Mouse (Mus musculus) naive thymus-derived CD4-positive, alpha-beta T cell, adult 2 months (primary cell): ENCODE results near the gene Myt1l.

Experiments used
- DNase-seq: peaks from one replicate; pipeline ENCODE4 v3.0.0-alpha.2; 2011; ENCODE audit warnings: low read depth

Myt1l gene

GRCm38 (mm10) chr12:29816761-29817160 is 288.6 kb downstream of the Myt1l start:
- no peak for DNase-seq

DNA sequence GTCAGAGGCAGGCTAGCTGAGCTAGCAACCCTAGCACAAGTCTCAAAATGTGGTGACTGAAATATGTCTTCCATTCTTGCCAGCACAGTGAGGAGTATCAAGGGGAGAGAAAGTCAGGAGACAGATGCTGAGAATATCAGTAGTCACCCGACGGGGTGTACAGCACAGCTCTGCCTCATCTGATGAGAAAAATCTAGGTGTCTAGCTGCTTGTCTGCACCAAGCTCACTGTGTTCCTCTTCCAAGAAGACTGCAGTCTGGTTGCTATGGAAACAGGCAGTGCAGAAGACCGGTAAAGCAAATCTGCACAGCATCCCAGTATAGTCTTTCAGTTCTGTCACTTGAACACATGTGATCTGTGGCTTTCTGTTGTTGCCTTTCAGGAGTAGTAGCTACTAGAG is 294.0 kb downstream of the Myt1l start:
- DNase-seq, result no peak

DNA sequence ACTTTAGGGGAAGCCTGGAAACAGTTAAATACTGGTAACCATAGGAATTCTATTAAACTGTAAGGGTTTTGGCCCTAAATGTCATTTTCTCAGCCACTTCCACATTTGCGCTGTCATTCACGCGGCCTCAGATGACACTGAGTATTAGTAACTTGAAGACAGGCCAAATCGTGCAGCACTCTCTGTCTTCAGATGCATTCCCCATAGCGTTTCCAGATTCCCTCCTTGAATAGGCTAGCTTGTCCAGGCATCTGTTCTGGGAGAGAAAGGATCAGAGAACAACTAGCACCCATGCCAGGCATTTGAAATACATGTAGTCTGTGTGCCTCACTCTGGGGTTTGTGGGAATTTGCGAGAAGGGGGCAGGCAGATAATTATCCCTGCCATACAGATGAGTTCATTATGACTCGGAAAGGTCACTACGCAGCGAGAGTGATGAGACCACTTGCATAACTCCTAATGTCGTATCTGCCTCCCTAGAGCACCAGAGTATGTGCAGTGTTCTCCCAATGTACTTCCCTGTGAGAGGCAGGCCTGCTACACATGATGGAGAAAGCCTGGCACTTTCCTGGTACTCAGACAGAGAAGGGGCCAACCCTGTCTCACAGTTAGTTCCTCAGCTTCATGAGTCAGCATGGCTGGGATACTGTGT is 295.7 kb downstream of the Myt1l start:
- DNase-seq, result no peak

GRCm38 (mm10) chr12:29830571-29830970 is 302.4 kb downstream of the Myt1l start:
- DNase-seq, result no peak

- no peak for DNase-seq
Measured at GRCm38 (mm10) chr12:29831356-29831755, 303.2 kb downstream of the Myt1l start.

- DNase-seq, result no peak
Measured at GRCm38 (mm10) chr12:29837301-29837791, 309.2 kb downstream of the Myt1l start.

GRCm38 (mm10) chr12:29838421-29838820 is 310.2 kb downstream of the Myt1l start:
- DNase-seq, result no peak

DNA sequence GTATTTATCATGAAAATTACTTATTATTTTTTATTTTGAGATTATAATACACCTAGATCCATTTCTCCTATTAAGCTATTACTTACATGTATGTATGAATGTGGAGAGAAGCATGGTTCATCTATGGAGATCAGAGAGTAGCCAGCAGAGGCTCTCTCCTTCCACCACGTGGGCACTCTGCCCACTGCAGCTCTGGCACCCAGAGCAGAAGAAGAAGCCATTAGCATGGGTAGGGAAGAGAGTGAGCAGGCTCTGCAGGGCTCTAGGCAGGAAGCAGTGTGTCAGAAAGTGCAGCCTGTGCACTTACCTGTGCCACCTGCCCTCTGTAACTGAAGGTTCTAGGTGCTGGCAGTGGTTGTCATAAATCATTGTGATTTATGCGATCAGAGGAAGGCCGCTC is 321.8 kb downstream of the Myt1l start:
- no peak for DNase-seq

- no peak for DNase-seq
Measured at GRCm38 (mm10) chr12:29854151-29854585, 326.0 kb downstream of the Myt1l start.

- DNase-seq, result no peak
Measured at GRCm38 (mm10) chr12:29855007-29855406, 326.8 kb downstream of the Myt1l start.

DNA sequence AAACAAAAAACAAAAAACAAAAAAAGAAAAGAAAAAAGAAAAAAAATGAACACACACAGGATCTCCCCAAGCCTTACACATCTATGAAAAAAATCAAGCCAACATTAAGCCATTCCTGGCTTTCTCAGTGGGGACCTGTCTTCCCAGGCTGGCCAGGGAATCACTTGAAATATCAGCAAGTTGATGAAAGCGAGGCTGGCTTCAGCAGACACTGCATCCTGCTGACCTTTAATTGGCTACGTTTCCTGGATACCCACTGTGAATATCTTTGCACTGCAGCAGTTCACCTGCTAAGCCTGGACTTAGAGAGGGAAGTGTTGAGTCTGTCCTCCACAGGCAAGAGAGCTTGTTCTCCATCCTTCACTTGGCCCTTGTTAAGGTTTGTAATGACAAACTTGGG is 332.8 kb downstream of the Myt1l start:
- DNase-seq, result no peak

DNA sequence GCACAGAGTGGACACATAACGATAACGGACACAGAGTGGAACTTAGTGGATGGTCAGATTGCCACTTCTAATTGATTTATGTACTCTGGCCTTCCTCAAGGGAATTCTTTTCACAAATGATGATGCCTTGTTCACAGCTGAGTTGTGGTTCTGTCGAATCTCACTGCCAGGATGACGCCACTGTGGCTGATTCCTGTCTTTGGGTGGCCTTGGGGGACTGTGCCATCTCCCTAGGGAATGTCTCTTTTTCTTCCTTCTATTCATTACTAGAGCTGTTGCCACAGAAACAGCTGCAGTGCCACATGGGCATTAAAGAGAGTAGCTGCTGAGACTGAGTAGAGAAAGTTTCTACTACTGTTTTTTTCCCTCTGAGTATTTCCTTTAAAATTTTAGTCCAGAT is 340.1 kb downstream of the Myt1l start:
- no peak for DNase-seq

DNA sequence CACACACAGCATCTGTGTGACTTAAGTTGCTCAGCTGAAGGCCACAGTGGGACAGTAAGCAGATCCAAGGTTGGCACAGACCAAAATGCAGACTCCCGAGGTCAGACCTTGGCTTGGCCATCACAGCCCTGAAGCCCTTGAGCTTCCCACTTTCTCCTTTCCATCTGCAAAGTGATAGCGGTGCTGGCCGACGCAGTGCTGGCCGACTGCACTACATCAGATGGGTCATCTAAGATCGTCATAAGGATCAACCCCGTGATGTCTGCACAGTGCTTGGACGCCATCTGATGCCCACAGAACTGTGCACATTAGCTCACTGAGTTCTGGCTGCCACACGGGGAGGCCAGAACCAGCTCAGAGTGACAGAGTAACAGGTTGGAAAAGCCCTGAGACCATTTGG is 340.6 kb downstream of the Myt1l start:
- DNase-seq, result no peak

GRCm38 (mm10) chr12:29872156-29872815 is 344.1 kb downstream of the Myt1l start:
- DNase-seq, result no peak

GRCm38 (mm10) chr12:29873281-29873772 is 345.1 kb downstream of the Myt1l start:
- no peak for DNase-seq

DNA sequence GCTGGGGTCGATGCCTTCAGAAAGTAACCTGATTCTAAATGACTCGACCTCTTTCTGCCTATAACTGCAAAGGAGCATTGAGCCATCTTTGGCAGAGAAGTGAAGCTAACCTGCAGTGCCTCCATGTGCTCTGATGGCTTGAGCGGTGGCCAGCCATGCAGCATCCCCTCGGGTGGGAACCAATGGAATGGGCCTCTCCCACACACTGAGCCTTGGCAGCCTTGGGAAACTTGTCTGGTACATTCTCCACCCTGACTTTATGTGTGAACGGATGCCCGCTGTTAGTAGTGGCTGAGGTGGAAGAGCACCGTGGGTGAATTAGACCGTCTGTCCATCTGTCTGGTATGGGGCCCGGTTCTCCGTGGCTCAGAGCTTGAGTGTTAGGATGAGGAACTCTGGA is 349.8 kb downstream of the Myt1l start:
- no peak for DNase-seq

- no peak for DNase-seq
Measured at GRCm38 (mm10) chr12:29882871-29883617, 354.9 kb downstream of the Myt1l start.

DNA sequence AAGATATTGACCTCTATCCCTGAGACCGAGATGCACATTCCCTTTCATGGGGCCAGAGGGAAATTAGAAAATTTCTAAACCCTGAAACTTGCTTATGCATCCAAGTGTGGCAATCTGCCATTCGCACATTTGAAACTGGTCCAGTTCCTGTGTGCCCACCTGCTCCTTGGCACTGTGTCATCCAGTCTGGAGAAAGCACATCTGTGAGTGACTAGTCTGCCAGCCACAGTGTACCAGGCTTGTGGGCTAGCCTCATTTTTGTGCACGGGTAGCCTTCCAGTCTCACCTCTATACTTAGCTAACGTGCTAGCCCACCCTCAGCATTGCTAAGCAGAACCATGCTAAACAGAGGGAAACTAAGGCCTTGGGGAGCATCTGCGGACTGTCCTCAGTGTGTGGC is 356.2 kb downstream of the Myt1l start:
- no peak for DNase-seq

- DNase-seq, result no peak
Measured at GRCm38 (mm10) chr12:29894669-29895068, 366.5 kb downstream of the Myt1l start.

- DNase-seq, result no peak
Measured at GRCm38 (mm10) chr12:29897533-29898085, 369.4 kb downstream of the Myt1l start.

DNA sequence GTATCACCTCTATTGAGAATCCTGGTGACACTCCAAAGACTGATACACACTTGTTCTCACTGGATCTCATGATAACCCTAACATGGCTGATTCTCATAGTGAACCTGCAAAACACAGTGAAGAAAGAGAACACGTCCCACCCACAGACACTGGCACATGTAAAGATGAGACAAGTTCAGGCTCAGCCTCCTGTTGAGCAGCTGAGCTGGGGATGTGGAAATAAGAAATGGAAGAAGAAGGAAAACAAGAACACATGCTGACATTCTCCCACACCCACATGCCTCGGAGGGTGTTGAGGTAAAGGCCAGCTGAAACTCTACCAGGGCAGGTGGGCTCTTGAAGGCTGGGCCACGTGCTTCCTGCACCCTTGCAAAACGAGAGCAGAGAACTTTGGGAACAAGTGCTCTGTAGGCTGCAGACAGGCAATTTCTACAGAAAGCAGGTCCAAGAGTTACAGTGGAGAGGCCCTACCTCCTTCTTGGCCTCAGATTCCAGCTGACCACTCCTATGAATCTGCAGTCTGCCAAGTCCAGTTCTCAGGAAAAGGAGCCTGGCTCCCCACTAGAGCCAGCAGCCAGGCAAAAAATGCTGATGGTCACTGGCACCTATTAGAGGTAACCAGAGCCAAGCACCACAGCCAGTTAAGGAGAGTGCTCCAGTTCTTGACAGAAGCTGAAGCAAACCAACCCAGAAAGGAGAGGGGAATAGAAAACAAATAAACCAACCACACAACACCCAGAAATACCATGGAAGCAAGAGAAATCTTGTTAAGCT is 376.1 kb downstream of the Myt1l start:
- DNase-seq, result no peak

- no peak for DNase-seq
Measured at GRCm38 (mm10) chr12:29907056-29907455, 378.9 kb downstream of the Myt1l start.
